Mouse (Mus musculus) gastrocnemius, adult 2 months (tissue): ENCODE results near the gene Tas2r107. TPM values are rescaled to one million over a fixed set of nuclear protein-coding genes. Genes with fewer than 3 reads are reported as not detected.
"Not testable (repeated sequence)": the region's sequence is repeated elsewhere in the genome, so short reads cannot be mapped to it uniquely, and the experiment has no call there.

Experiments used
- DNase-seq: peaks from one replicate; pipeline ENCODE4 v3.0.0; 2022
- H3K27ac ChIP-seq: fragments of 200-600 bp; 2 replicates; pipeline ENCODE4 v1.8.1; 2022; ENCODE audit warnings: mild to moderate bottlenecking
- H3K4me3 ChIP-seq: fragments of 200-600 bp; 2 replicates; pipeline ENCODE4 v1.8.1; 2022; ENCODE audit warnings: mild to moderate bottlenecking, moderate library complexity
- CTCF ChIP-seq: fragments of 200-600 bp; IDR thresholded peaks from 2 replicates; pipeline ENCODE4 v1.8.1; 2022; ENCODE audit warnings: antibody characterized with exemption, mild to moderate bottlenecking, moderate library complexity
- intact Hi-C: fragments of 180-260 bp; cut with DNase I; formaldehyde crosslinking; loops from one replicate; pipeline ENCODE4 v1.15.1; 2025
- long read RNA-seq, 2 experiments: library from polyadenylated mRNA; stranded (forward); transcript quantifications; one replicate each; pipeline ENCODE4 v2.0.0; 2021
- total RNA-seq, 2 experiments: library from RNA; stranded (reverse); gene quantifications; 2 replicates each; pipeline ENCODE4 v1.2.3; 2021

The Tas2r107 gene
- not detected for total RNA-seq
- long read RNA-seq, experiment 1 = 0 reads
- long read RNA-seq, experiment 2 = 0 reads

- DNase-seq = no peak
- Histone ChIP-seq H3K4me3 (no peak within 1 kb of the TSS), H3K27ac (no peak within 1 kb of the TSS)
- intact Hi-C loops = no loop called here
- TF ChIP-seq CTCF = no peak
Observed at GRCm38 (mm10) chr6:131660049-131660448, at the start of gene Tas2r107. Gene Tas2r107 (minus strand): TSS chr6:131660149.

DNA sequence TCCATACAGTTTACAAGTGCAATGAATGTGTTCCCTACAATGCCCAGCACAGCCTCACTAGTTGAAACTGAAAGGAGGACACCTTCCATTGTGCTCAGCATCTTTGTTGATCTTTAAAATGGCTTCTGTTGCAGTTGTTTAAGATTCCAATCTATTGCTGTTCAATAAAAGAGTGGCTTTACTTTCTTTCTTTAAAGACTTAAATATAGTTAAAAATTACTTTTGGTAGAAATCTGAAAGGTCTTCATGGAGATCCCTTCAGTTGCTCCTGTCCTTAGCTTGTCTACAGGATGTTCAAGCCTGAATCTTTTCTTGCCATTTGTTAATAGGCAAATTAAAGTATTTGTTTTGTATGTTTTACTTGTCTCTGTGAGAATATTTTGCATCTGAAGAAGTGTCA lies 30.0 kb upstream of the Tas2r107 start, which contains the start of gene Tas2r114:
Tas2r114 (minus strand) TSS at position 101 of the 400 bp plus-strand sequence.
- TF ChIP-seq CTCF = no peak
- H3K27ac ChIP-seq = no peak within 1 kb of the TSS
- H3K4me3 ChIP-seq = no peak within 1 kb of the TSS
- DNase-seq = no peak
- intact Hi-C loops = no loop called here

DNA sequence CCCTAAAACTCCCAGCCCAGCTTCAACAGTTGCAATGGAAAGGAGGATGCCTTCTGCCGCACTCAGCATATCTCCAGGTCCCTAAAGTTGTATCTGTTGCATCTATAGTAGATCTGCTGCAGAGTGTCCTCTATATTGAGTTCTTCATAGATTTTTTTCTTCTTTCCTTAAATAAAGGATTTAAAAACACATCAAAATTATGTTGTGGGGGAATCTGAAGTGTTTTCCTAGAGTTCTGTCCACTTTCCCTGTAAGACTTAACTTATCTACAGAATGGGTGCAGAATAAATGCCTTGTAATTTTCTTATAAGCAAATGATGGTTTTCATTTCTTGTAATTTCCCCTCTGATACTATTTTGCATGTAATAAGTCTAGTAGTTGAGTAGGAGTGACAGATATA lies 27.4 kb upstream of the Tas2r107 start, which contains the start of gene Tas2r105:
Tas2r105 (minus strand) TSS at position 101 of the 400 bp plus-strand sequence.
- no peak for DNase-seq
- intact Hi-C loops = no loop called here
- no peak within 1 kb of the TSS for H3K4me3 ChIP-seq
- TF ChIP-seq CTCF = no peak
- H3K27ac ChIP-seq = no peak within 1 kb of the TSS

- DNase-seq = no peak
- H3K4me3 ChIP-seq = no peak within 1 kb of the TSS
- intact Hi-C loops = no loop called here
- TF ChIP-seq CTCF = no peak
- H3K27ac ChIP-seq = no peak within 1 kb of the TSS
Observed at GRCm38 (mm10) chr6:131685644-131686043, 25.7 kb upstream of the Tas2r107 start, which contains the start of gene Tas2r104. Gene Tas2r104 (minus strand): TSS chr6:131685744.

DNA sequence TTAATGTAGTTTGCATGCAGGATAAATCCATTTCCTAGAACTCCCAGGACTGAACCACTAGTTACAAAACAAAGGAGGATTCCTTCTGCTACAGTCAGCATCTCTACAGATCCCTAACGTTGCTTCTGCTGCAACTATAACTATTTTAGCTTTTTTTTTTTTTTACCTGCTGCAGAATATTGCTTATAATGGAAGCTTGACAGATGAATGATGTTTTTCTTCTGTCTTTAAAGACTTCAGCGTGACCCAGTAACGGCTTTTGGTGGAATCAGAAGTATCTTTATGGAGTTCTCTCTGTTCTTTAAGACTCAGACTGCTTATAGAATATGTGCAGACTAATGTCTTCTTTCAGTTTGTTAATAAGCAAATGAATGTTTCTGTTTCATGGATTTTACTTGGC lies 18.8 kb upstream of the Tas2r107 start, which contains the start of gene Tas2r106:
Tas2r106 (minus strand) TSS at position 101 of the 400 bp plus-strand sequence.
- no peak within 1 kb of the TSS for H3K27ac ChIP-seq
- intact Hi-C loops = no loop called here
- no peak for TF ChIP-seq CTCF
- no peak within 1 kb of the TSS for H3K4me3 ChIP-seq
- no peak for DNase-seq

DNA sequence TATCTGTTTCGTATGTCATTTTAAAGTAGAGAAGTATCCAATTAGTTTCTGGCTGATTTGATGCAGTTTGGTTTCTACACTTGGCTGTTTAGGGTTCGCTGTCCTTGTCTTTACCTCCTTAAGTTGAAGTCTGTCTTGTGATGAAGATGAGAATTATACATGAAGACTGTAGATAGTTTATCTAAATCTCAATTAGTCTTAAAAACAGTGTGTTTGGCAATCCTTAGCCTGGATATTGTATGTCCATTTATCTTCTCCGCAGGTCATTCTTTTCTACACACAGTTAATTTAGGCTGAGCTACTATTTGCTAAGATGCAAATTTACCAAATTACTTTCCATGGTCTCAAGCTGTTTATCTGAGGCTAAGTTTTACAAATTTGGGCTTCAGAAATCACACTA lies 29.1 kb downstream of the Tas2r107 start, which contains the start of gene Tas2r130:
Tas2r130 (minus strand) TSS at position 101 of the 400 bp plus-strand sequence.
- Histone ChIP-seq H3K27ac (no peak within 1 kb of the TSS), H3K4me3 (no peak within 1 kb of the TSS)
- TF ChIP-seq CTCF = no peak
- DNase-seq = no peak
- intact Hi-C loops = no loop called here

GRCm38 (mm10) chr6:131609956-131610355 lies 50.0 kb downstream of the Tas2r107 start:
- intact Hi-C loops, DNase-seq, H3K4me3 ChIP-seq, H3K27ac ChIP-seq: not testable (repeated sequence)

Other genes starting within 250 kb of the Tas2r107 start
- not detected for gene 5430401F13Rik, start 173.7 kb downstream of the Tas2r107 start, total RNA-seq
- not detected for gene Gm6619, start 173.7 kb downstream of the Tas2r107 start, total RNA-seq
- not detected for gene Tas2r130, start 29.2 kb downstream of the Tas2r107 start, total RNA-seq
- gene Tas2r106, start 18.7 kb upstream of the Tas2r107 start, total RNA-seq = not detected
- gene Tas2r104, start 25.6 kb upstream of the Tas2r107 start, total RNA-seq = not detected
- not detected for gene Tas2r105, start 27.3 kb upstream of the Tas2r107 start, total RNA-seq
- gene Tas2r114, start 29.9 kb upstream of the Tas2r107 start, total RNA-seq = not detected